Mouse (Mus musculus): Measurements from ENCODE around the gene Il22.

DNA sequence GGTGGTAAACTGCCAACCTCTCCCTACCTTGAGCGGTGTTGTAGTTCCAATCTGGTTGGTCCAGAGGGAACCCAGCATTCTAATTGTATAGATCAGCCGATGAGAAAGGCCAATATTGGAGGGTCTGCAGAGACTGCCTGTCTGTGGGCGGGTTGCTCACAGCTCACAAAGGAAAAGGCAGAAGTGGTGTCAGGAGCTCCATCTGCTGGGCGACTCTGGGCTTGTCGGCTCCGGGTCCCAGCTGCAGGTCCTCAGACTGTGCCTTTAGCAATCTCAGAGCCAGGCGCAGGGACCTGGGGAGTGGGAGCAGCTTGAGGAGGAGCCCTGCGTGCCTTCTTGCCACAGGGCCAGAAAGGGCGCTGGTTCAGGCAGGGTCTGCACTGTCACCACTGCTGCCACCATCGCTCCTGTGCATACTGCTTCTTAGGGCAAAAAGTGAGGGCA, 46.1 kb downstream of the Il22 start:
- TF ChIP-seq CTCF (conservative IDR thresholded peaks at IDR 0.05; ENCODE audit: insufficient read depth, insufficient read length, low read depth, low read length), result no peak; the same call in 1 of the 2 replicates
- no peak for TF ChIP-seq POLR2A (IDR thresholded peaks at IDR 0.05; ENCODE audit: low read depth, low read length)
